Mouse (Mus musculus): Measurements from ENCODE around the gene Lhx6.

The Lhx6 gene

DNA sequence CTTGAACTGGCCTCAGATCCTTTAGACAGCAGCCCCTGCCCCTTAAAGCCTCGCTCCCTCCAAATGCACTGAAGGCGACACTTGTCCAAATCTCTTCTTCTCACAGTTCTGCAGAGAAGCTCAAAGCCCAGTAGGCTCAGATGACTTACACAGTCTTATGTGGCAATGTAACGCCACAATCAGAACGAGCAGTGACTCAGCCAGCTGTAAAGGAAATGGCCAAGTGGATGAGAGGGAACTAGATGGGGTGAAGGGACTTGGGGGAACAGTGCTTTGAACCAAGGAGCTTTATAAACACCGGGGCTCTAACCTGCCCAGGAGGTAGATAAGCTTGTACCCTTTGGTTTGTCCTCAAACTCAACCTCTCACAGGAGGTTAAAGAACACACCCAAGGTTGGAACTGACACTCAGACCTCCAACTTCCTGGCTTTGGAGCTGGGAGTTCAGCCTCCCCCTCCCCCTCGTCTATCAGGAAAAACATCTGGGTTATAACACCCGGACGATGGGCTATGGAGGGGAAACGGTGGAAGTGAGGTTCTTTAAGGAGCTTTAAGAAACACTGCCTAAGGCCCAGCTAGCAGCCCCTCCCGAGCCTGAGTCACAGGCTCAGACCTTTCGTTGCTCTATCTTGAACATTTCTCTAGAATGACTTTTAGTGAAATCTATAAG, 69.7 kb downstream of the Lhx6 start:
- no peak for DNase-seq (ENCODE audit: low spot score in 2 of 2)

DNA sequence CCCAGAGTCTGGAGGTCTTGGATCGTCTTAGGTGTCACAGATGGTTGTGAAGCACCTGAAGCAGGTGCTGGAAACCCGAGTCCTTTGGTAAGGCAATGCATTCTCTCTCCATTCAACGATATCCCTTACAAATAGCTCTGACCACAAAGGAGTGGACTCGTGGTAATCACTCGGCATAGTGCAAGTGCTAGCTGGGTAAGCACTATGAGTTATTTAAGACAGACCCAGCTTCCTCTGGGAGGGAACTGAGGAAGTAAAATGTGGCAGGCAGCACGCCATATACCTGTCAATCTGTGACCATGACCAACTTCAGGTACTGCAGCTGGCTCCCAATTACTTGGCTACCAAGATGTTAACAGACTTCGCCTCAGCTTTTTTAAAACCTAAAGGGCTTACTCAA, 70.3 kb downstream of the Lhx6 start:
- no peak for DNase-seq (ENCODE audit: low spot score in 2 of 2)

DNA sequence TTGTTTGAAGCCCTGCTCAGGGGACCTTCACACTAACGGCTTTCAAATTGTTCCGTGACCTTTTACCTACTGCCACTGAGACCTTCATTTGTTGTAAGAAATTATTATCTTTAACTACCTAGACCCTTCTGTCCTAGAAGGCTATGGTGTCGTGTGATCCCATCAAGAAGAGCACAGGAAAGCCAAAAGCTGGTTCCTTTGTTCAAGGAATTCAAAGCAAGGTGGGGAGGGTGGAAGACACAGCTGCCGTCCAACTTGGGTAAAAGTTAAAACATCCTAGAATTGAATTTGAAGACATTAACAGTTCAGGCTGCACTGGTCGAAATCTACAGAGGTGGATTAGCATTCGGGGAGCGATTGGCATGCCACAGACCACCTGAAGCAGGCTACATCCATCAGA, 71.2 kb downstream of the Lhx6 start:
- no peak for DNase-seq (ENCODE audit: low spot score in 2 of 2)

DNA sequence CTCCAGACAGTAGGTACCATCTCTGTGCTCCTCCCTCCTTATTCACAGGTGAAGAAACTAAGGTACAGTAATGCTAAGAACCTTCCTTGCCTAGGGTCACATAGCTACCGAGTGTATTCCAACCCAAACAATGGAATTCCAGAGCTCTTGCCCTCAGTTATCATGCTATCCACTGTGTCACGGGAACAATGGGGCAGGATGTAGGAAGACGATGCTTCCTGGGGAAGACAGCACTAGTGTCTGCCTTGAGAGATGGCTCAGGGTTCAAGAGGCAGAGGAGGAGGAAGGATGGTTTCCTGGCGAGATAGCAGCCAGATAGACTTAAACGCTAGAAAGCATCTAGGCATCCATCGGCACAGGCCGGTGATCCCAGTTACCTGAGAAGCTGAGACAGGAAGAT, 72.3 kb downstream of the Lhx6 start:
- no peak for DNase-seq (ENCODE audit: low spot score in 2 of 2)
